Mouse (Mus musculus) embryonic facial prominence, embryonic 12.5 days (tissue): Measurements from ENCODE around the gene Fbxl17. TPM values are rescaled to one million over a fixed set of nuclear protein-coding genes. Genes with fewer than 3 reads are reported as not detected.

Experiments used
- ATAC-seq: fragments of 200-750 bp; cut with Nextera tagmentation; 2 replicates; pipeline ENCODE4 v1.8.0; 2017; ENCODE audit not compliant: insufficient number of reproducible peaks, insufficient read depth, low FRiP score, low TSS enrichment
- H3K27ac ChIP-seq: fragments of 300-500 bp; sonication (generic); 2 replicates; pipeline ENCODE4 v1.5.1; 2016; ENCODE audit warnings: mild to moderate bottlenecking
- H3K27me3 ChIP-seq: fragments of 300-500 bp; sonication (generic); 2 replicates; pipeline ENCODE4 v1.6.1; 2016; ENCODE audit warnings: mild to moderate bottlenecking, moderate library complexity
- H3K36me3 ChIP-seq: fragments of 300-500 bp; sonication (generic); 2 replicates; pipeline ENCODE4 v1.6.1; 2016; ENCODE audit warnings: mild to moderate bottlenecking
- H3K4me1 ChIP-seq: fragments of 300-500 bp; sonication (generic); 2 replicates; pipeline ENCODE4 v1.6.1; 2016
- H3K4me2 ChIP-seq: fragments of 300-500 bp; sonication (generic); replicated peaks from 2 replicates; pipeline ENCODE4 v1.6.1; 2016; ENCODE audit warnings: mild to moderate bottlenecking, moderate library complexity
- H3K4me3 ChIP-seq: fragments of 300-500 bp; sonication (generic); 2 replicates; pipeline ENCODE4 v1.5.1; 2016; ENCODE audit warnings: mild to moderate bottlenecking
- H3K9ac ChIP-seq: fragments of 300-500 bp; sonication (generic); 2 replicates; pipeline ENCODE4 v1.6.1; 2016; ENCODE audit warnings: mild to moderate bottlenecking, moderate library complexity
- H3K9me3 ChIP-seq: fragments of 300-500 bp; sonication (generic); 2 replicates; pipeline ENCODE4 v1.6.1; 2016; ENCODE audit warnings: mild to moderate bottlenecking, moderate library complexity
- WGBS: fragments of 180-500 bp; shearing (Covaris S2); methylation state at CpG from one replicate; pipeline ENCODE4 v1.1.7; 2016; 5-methylcytosine and 5-hydroxymethylcytosine counted together
- polyA plus RNA-seq: library from polyadenylated mRNA; unstranded; fragments of >200 nt; fragmentation: Nextera tagmentation; extraction: Ambion mirVana; gene quantifications from 2 replicates; pipeline ENCODE4 v1.2.1, GENCODE M21; 2016

Gene Fbxl17
- polyA plus RNA-seq, 1 experiment from 2014 or later = 7.9 TPM

DNA sequence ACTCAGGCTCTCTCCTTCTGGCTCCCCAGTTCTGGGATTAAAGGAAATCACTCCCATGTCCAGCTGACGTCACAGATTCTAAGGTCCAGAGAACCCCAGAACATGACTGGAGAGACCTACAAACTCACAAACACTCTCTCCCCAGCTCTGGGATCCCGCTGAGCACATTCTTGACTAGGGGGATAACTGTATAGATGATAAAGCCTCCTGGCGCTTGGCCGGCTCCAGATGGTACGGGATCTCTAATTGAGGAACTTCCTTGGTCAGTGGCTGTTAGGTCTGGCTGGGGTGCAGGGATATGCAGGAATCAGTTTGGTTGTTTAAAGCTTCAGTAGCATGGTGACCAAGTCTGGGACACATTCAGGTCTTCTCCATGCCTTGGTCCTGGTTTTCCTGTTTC lies 422.3 kb downstream of the Fbxl17 start:
- ATAC-seq = no peak
- H3K27ac ChIP-seq = no peak overlapping the region
- peaks cover 22% of the 10 kb centered on the region for H3K4me1 ChIP-seq
- H3K9ac ChIP-seq = no peak overlapping the region
- H3K4me3 ChIP-seq = no peak overlapping the region
- no peaks in the 10 kb centered on the region for H3K9me3 ChIP-seq
- no peaks in the 10 kb centered on the region for H3K27me3 ChIP-seq
- H3K36me3 ChIP-seq = no peaks in the 10 kb centered on the region
- 77% methylated on average over 5 of the region's 5 CpGs for WGBS
- no peak overlapping the region for H3K4me2 ChIP-seq

DNA sequence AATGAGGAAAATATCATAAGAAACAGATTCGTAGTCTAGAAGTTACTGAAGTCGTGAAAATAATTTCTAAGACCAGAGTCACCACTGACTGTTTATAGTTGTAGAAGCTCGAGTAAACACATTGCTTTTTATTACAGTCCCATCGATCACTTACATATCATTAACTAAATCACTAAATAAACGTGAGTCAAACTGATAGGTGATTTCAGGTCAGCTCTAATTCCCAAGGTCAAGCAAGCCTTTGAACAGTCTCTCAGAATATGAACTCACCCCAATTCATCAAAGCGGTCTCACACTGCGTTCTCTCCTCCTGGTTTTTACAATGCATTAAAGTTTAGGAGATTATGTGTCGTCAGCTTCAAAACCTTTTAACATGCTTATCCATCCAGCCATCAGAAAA lies 423.2 kb downstream of the Fbxl17 start:
- H3K4me2 ChIP-seq = no peak overlapping the region
- H3K9me3 ChIP-seq = no peaks in the 10 kb centered on the region
- no peaks in the 10 kb centered on the region for H3K27me3 ChIP-seq
- no peak for ATAC-seq
- H3K36me3 ChIP-seq = no peaks in the 10 kb centered on the region
- H3K9ac ChIP-seq = no peak overlapping the region
- no peak overlapping the region for H3K4me3 ChIP-seq
- WGBS = 44% methylated on average over 8 of the region's 8 CpGs
- H3K27ac ChIP-seq = no peak overlapping the region
- H3K4me1 ChIP-seq = peaks cover 22% of the 10 kb centered on the region

DNA sequence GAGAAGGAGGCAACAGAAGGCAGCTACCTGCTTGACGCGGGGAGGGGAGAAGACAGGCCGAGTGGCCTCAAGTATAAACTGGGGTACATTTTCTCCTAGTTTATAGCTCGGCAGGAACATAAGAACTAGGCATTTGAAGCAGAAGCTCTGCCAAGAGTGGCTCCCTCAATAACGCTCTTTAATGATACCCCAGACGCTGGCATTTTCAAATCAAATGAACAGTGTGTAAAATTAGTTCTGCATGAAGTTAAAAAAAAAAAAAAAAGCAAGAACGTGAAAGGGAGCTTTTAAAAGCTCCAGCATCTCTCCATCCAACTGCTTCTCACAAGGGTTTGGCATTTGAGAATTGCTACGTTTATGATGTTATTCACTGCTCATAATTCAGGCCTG lies 423.8 kb downstream of the Fbxl17 start:
- Histone ChIP-seq H3K4me3 (no peak overlapping the region), H3K36me3 (no peaks in the 10 kb centered on the region), H3K27me3 (no peaks in the 10 kb centered on the region), H3K9ac (no peak overlapping the region), H3K4me1 (peaks cover 22% of the 10 kb centered on the region), H3K4me2 (no peak overlapping the region), H3K9me3 (no peaks in the 10 kb centered on the region), H3K27ac (no peak overlapping the region)
- WGBS = 49% methylated on average over 8 of the region's 8 CpGs
- no peak for ATAC-seq

DNA sequence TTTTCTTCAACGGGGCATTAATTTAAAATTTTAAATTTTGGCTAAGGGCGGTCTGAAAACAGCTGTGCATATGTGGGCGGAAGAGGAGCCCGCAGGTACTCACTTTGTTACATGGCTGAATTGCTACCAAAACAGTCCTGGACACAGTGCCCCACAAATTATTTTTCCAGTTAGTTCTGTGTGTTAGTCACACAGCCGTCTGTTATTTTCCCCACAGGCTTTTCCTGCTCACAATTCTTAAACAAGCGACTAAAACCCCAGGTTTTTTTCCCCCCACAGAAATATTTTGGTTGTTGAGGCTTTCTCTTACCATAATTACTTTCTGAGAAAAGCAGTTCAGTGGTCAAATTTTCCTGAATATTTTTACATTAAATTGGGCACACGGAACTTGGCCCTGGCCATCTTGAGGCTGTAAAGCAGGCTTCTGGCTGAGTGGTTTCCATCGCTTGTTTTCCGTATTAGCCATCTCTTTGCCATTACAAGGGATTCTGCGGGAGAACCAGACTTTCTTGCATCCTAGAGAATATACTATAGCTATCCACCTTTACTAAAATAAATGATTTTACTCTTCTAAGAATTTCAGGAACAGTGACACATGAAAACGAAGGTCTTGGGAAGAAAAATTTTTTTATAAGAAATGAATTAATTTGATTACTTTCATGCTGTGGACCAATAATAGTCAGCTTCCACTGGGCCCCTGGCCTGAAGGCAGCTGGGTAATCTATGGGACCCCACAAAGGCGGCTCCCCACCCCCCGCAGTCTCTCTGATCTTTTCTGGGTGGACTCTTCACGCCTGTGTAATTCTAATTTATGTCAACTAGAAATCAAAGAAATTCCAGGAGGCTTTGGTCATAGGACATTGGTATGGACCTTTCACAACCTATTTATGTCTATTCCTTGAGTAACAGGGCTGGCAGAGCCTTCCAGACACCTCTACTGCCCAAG lies 424.5 kb downstream of the Fbxl17 start:
- H3K4me3 ChIP-seq = no peak overlapping the region
- H3K27me3 ChIP-seq = no peaks in the 10 kb centered on the region
- no peak overlapping the region for H3K4me2 ChIP-seq
- no peak overlapping the region for H3K9ac ChIP-seq
- ATAC-seq = no peak
- peaks cover 22% of the 10 kb centered on the region for H3K4me1 ChIP-seq
- H3K9me3 ChIP-seq = no peaks in the 10 kb centered on the region
- no peaks in the 10 kb centered on the region for H3K36me3 ChIP-seq
- no peak overlapping the region for H3K27ac ChIP-seq
- 65% methylated on average over 14 of the region's 14 CpGs for WGBS

DNA sequence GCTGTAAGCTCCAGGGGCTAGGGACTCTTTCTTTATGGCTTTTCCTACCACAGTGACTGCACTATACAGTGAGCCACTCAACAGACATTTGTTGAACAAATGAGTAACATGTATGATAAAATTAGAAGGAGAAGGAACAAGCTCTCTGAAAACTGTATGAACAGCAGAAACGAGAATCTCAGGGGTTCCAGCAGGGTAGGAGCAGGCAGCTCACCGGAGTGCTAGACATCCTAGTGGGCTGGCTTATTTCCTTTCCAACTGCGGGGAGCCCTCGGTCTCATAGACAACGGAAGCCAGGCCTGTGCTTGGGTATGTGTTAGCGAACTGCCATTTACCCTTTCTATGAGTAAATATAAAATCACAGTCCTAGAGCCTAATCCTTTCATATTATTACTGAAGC lies 426.5 kb downstream of the Fbxl17 start:
- H3K9ac ChIP-seq = no peak overlapping the region
- H3K4me1 ChIP-seq = peaks cover 22% of the 10 kb centered on the region
- no peak overlapping the region for H3K27ac ChIP-seq
- H3K4me3 ChIP-seq = no peak overlapping the region
- no peak overlapping the region for H3K4me2 ChIP-seq
- H3K36me3 ChIP-seq = no peaks in the 10 kb centered on the region
- no peaks in the 10 kb centered on the region for H3K27me3 ChIP-seq
- 77% methylated on average over 6 of the region's 6 CpGs for WGBS
- no peaks in the 10 kb centered on the region for H3K9me3 ChIP-seq
- no peak for ATAC-seq

DNA sequence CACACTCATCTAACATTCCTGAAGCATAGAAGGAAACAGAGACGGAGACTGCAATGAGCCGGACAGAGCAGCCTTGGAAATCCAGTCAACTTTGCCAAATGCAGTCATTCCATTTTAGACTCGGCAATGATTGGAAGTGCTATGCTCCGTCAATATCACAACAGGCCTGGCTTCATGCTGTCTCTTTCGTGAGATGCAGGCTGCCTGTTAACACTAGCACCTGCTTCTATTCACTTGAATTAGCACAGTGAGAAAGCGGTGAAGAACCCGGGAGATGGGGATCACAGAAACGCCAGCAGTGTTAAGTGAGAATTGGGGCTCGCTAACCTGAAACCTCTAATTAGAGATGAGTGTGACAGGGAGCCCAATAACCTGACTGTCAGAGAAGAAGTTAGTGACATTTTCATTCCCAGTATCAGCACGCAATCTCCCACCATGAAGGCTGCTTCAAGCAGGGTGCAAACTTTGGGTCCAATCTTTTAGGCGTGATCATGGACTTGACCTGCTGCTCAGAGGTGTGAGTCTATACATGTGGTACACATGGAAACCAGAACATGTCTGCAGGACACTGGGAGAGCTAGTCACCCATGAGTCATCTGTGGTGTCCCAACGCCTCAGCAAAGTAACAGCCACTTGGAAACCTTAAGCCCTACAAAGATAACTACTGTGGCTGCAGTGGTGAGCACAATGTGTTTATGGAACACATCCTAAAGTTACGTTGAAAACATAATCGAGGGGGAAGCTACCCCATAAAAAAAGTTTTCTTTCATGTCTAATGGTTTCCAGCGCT lies 428.5 kb downstream of the Fbxl17 start:
- no peak for ATAC-seq
- H3K4me3 ChIP-seq = no peak overlapping the region
- H3K27ac ChIP-seq = no peak overlapping the region
- H3K4me1 ChIP-seq = peaks cover 12% of the 10 kb centered on the region; the same call in 1 of the 2 replicates
- H3K4me2 ChIP-seq = no peak overlapping the region
- no peak overlapping the region for H3K9ac ChIP-seq
- H3K36me3 ChIP-seq = no peaks in the 10 kb centered on the region
- H3K9me3 ChIP-seq = no peaks in the 10 kb centered on the region
- WGBS = 76% methylated on average over 15 of the region's 15 CpGs
- no peaks in the 10 kb centered on the region for H3K27me3 ChIP-seq

DNA sequence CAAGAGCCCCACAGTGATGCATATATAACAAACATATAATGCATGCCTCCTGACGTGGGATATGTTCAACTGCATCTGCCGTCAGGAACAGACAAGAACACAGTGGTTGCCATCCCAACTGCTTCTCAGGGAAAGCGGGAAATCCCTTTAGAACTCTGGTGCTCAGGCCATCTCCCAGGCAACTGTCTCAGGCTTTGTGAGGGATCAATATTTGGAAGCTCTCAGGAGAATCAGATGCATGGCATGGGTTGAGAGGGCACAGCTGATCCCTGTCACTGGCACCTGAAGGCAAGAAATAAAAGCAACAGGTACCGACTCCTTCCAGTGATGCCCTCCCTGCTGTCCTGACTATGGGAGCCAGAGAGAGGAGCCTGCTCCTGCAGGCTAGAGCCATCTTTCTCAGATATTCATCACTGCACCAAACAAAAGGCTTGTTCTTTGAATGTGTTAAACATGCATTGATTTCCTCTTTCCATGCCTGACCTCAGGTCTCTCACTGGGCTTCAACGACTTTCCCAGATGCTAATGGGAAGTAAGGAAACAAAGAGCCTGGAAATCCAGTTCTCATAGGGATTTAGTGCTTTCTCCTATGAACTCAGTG lies 429.6 kb downstream of the Fbxl17 start:
- H3K27ac ChIP-seq = no peak overlapping the region
- ATAC-seq = no peak
- no peaks in the 10 kb centered on the region for H3K36me3 ChIP-seq
- H3K27me3 ChIP-seq = no peaks in the 10 kb centered on the region
- WGBS = 73% methylated on average over 5 of the region's 5 CpGs
- no peaks in the 10 kb centered on the region for H3K9me3 ChIP-seq
- no peak overlapping the region for H3K9ac ChIP-seq
- H3K4me2 ChIP-seq = no peak overlapping the region
- no peak overlapping the region for H3K4me3 ChIP-seq
- H3K4me1 ChIP-seq = 0 out of 2 replicates have a peak, but pooled peaks cover 6% of the 10 kb centered on the region

DNA sequence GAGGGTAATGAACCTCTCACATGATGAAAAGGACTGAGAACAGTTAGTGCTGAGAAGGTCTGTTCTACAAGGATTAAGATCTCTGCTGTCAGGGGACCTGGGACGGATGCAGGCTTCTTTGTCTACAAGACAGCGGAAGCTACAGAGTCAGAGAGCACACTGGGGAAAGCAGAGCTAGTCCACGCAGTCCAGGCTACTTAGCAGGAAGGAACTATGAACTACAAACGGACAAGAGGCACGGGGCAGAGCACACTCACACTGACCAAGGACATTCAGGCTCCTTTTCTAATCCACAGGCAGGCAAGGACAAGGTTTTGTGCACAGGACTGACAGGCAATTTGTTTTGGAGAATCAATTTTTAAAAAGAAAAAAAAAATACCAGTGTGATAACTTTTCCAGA lies 437.0 kb downstream of the Fbxl17 start:
- H3K4me2 ChIP-seq = no peak overlapping the region
- no peaks in the 10 kb centered on the region for H3K27me3 ChIP-seq
- no peak overlapping the region for H3K4me3 ChIP-seq
- no peak for ATAC-seq
- 63% methylated on average over 5 of the region's 5 CpGs for WGBS
- H3K9me3 ChIP-seq = no peaks in the 10 kb centered on the region
- no peaks in the 10 kb centered on the region for H3K36me3 ChIP-seq
- H3K27ac ChIP-seq = no peak overlapping the region
- no peaks in the 10 kb centered on the region for H3K4me1 ChIP-seq
- no peak overlapping the region for H3K9ac ChIP-seq

DNA sequence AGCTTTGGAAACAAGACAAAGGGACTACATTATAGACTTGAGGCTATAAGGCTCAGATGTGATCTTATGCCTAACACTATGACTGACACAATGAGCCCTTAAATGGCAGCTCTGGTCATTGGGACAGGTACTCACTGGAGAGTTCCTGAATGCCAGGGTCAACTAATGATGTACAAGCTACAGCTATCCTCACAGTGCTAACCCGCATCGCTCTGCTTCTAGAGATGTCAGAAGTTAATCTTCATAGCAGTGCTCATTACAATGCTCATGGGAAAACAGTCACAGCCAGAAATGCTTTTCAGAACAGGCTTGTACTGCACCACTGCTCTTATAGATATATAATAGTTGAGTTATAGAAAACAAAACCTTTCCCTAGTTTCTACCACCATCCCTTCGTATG lies 438.0 kb downstream of the Fbxl17 start:
- H3K4me1 ChIP-seq = no peaks in the 10 kb centered on the region
- H3K4me3 ChIP-seq = no peak overlapping the region
- no peaks in the 10 kb centered on the region for H3K36me3 ChIP-seq
- WGBS = 86% methylated on average over 3 of the region's 3 CpGs
- no peak overlapping the region for H3K9ac ChIP-seq
- no peaks in the 10 kb centered on the region for H3K27me3 ChIP-seq
- ATAC-seq = no peak
- H3K9me3 ChIP-seq = no peaks in the 10 kb centered on the region
- H3K27ac ChIP-seq = no peak overlapping the region
- H3K4me2 ChIP-seq = no peak overlapping the region

DNA sequence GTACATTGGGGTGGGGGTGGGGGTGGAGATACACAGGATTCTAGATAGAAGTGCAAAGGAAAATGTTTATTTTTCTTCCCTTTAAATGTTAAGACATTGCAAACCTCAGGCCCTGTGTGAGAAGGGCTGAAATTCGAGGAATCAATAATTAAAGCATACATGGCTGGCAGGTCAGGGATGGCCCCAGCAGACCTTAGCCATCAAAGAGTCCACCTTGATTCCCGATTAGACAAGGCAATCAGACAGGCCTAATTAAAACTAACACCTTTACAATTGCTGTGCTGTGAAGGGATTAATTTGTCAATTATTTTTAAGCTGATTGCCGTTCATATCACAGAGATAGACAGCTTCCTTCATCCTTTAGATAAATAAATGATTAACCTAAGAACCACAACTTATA lies 439.0 kb downstream of the Fbxl17 start:
- Histone ChIP-seq H3K9me3 (no peaks in the 10 kb centered on the region), H3K4me2 (no peak overlapping the region), H3K27ac (no peak overlapping the region), H3K9ac (no peak overlapping the region), H3K4me3 (no peak overlapping the region), H3K27me3 (no peaks in the 10 kb centered on the region), H3K36me3 (no peaks in the 10 kb centered on the region), H3K4me1 (no peaks in the 10 kb centered on the region)
- ATAC-seq = no peak
- 50% methylated on average over 3 of the region's 3 CpGs for WGBS

DNA sequence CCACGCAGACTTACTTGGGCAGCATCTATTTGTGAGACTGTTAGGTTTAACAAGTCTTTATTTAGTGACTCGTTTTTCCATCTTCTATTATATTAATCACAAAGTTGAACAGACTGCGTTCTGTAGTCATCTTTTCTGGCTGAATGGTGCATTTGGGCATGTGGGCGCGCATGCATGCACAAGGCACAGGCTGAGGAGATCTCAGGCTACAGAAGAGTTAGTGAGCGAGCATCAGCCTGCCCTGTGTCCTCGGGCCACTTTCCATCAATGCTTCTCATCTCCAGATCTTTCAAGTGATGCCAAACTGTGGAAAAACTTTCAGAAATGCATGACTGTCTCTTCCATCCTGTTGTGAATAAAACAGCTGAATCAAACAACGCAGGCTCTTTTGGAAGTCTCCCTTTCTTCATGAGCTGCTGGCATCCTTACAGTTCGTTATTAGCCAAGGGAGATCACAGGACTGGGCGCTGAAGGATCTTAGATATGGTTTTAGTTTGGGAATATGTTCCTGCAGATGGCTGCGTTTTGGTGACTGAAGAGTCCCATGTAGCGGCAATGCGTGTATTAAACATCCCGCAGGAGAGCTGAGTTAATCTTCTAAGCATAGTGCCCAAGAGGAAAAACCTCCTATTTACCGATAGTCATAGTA lies 442.0 kb downstream of the Fbxl17 start:
- H3K4me2 ChIP-seq = no peak overlapping the region
- H3K36me3 ChIP-seq = no peaks in the 10 kb centered on the region
- no peak overlapping the region for H3K9ac ChIP-seq
- H3K27ac ChIP-seq = no peak overlapping the region
- ATAC-seq = no peak
- H3K4me3 ChIP-seq = no peak overlapping the region
- no peaks in the 10 kb centered on the region for H3K27me3 ChIP-seq
- H3K4me1 ChIP-seq = no peaks in the 10 kb centered on the region
- H3K9me3 ChIP-seq = no peaks in the 10 kb centered on the region
- 90% methylated on average over 15 of the region's 15 CpGs for WGBS
